Mouse (Mus musculus) midbrain, embryonic 10.5 days (tissue): ENCODE results near the gene Ttc13. TPM values are rescaled to one million over a fixed set of nuclear protein-coding genes. Genes with fewer than 3 reads are reported as not detected.

Experiments
- DNase-seq: peaks from one replicate; pipeline ENCODE4 v3.0.0-alpha.2; 2017; ENCODE audit warnings: low spot score
- H3K27ac ChIP-seq: fragments of 300-500 bp; sonication (generic); replicated peaks from 2 replicates; pipeline ENCODE4 v1.5.1; 2016; ENCODE audit warnings: mild to moderate bottlenecking
- H3K27me3 ChIP-seq: fragments of 300-500 bp; sonication (generic); 2 replicates; pipeline ENCODE4 v1.6.1; 2016; ENCODE audit warnings: low read depth, mild to moderate bottlenecking; ENCODE audit not compliant: poor library complexity, severe bottlenecking
- H3K36me3 ChIP-seq: fragments of 300-500 bp; sonication (generic); 2 replicates; pipeline ENCODE4 v1.6.1; 2016; ENCODE audit warnings: mild to moderate bottlenecking, moderate library complexity
- H3K4me1 ChIP-seq: fragments of 300-500 bp; sonication (generic); 2 replicates; pipeline ENCODE4 v1.6.1; 2016
- H3K4me3 ChIP-seq: fragments of 300-500 bp; sonication (generic); 2 replicates; pipeline ENCODE4 v1.5.1; 2016; ENCODE audit warnings: mild to moderate bottlenecking, moderate library complexity
- H3K9me3 ChIP-seq: fragments of 300-500 bp; sonication (generic); replicated peaks from 2 replicates; pipeline ENCODE4 v1.6.1; 2016; ENCODE audit warnings: mild to moderate bottlenecking
- WGBS: fragments of 180-500 bp; shearing (Covaris S2); methylation state at CpG from one replicate; pipeline ENCODE4 v1.1.7; 2016; 5-methylcytosine and 5-hydroxymethylcytosine counted together
- polyA plus RNA-seq: library from polyadenylated mRNA; unstranded; fragments of >200 nt; fragmentation: Nextera tagmentation; extraction: Ambion mirVana; gene quantifications from 2 replicates; pipeline ENCODE4 v1.2.1, GENCODE M21; 2016

The Ttc13 gene
- polyA plus RNA-seq, 1 experiment from 2014 or later, result 53.3 TPM

GRCm38 (mm10) chr8:124663874-124664230 lies 57.9 kb downstream of the Ttc13 start:
- no peaks in the 10 kb centered on the region for H3K36me3 ChIP-seq
- peaks cover 43% of the 10 kb centered on the region for H3K4me1 ChIP-seq
- H3K27me3 ChIP-seq, result no peaks in the 10 kb centered on the region
- WGBS, result 56% methylated on average over 4 of the region's 4 CpGs
- H3K9me3 ChIP-seq, result no peaks in the 10 kb centered on the region
- H3K27ac ChIP-seq, result peak overlapping the region; percentile 89
- H3K4me3 ChIP-seq, result peak overlapping the region; percentile 92
- no peak for DNase-seq

- DNase-seq, result peak; percentile 89
- peak within 1 kb of the TSS; percentile 92 for H3K4me3 ChIP-seq
- H3K4me1 ChIP-seq, result peaks cover 43% of the 10 kb centered on the region
- no peaks in the 10 kb centered on the region for H3K27me3 ChIP-seq
- H3K27ac ChIP-seq, result peak within 1 kb of the TSS; percentile 89
- H3K36me3 ChIP-seq, result no peaks in the 10 kb centered on the region
- no peaks in the 10 kb centered on the region for H3K9me3 ChIP-seq
- WGBS, result 1% methylated on average over 66 of the region's 69 CpGs
Measured at GRCm38 (mm10) chr8:124663112-124663873, 58.5 kb downstream of the Ttc13 start, which contains the start of gene 2310022B05Rik. TSS of gene 2310022B05Rik (minus strand) at chr8:124663369.

- Histone ChIP-seq H3K27ac (peak overlapping the region; percentile 89), H3K4me3 (peak overlapping the region; percentile 92), H3K4me1 (peaks cover 43% of the 10 kb centered on the region), H3K36me3 (0 out of 2 replicates have a peak, but pooled peaks cover 2% of the 10 kb centered on the region), H3K27me3 (no peaks in the 10 kb centered on the region), H3K9me3 (no peaks in the 10 kb centered on the region)
- WGBS, result 1% methylated on average over 49 of the region's 49 CpGs
- no peak for DNase-seq
Measured at GRCm38 (mm10) chr8:124662446-124663111, 59.2 kb downstream of the Ttc13 start.

GRCm38 (mm10) chr8:124661781-124662180 lies 60.0 kb downstream of the Ttc13 start:
- H3K4me3 ChIP-seq, result peak overlapping the region; percentile 92
- no peak for DNase-seq
- peaks cover 43% of the 10 kb centered on the region for H3K4me1 ChIP-seq
- H3K9me3 ChIP-seq, result no peaks in the 10 kb centered on the region
- H3K36me3 ChIP-seq, result 0 out of 2 replicates have a peak, but pooled peaks cover 3% of the 10 kb centered on the region
- H3K27me3 ChIP-seq, result no peaks in the 10 kb centered on the region
- peak overlapping the region; percentile 89; the same call in 1 of the 2 replicates for H3K27ac ChIP-seq
- WGBS, result 64% methylated on average over 9 of the region's 9 CpGs

- peaks cover 54% of the 10 kb centered on the region for H3K4me1 ChIP-seq
- no peak for DNase-seq
- no peak overlapping the region for H3K27ac ChIP-seq
Measured at GRCm38 (mm10) chr8:124658415-124658814, 63.4 kb downstream of the Ttc13 start.

GRCm38 (mm10) chr8:124657961-124658360 lies 63.8 kb downstream of the Ttc13 start:
- Histone ChIP-seq H3K27me3 (no peaks in the 10 kb centered on the region), H3K9me3 (no peaks in the 10 kb centered on the region), H3K27ac (no peak overlapping the region), H3K4me3 (no peak overlapping the region), H3K4me1 (peaks cover 54% of the 10 kb centered on the region), H3K36me3 (peaks cover 16% of the 10 kb centered on the region; the same call in 1 of the 2 replicates)
- 89% methylated on average over 7 of the region's 7 CpGs for WGBS
- DNase-seq, result no peak

More at GRCm38 (mm10) chr8:124658415-124658814, 63.4 kb downstream of the Ttc13 start:
- Histone ChIP-seq H3K27me3 (no peaks in the 10 kb centered on the region), H3K4me3 (no peak overlapping the region), H3K9me3 (no peaks in the 10 kb centered on the region), H3K36me3 (peaks cover 16% of the 10 kb centered on the region; the same call in 1 of the 2 replicates)
- WGBS, result 80% methylated on average over 2 of the region's 2 CpGs

GRCm38 (mm10) chr8:124653568-124654475 lies 68.0 kb downstream of the Ttc13 start:
- WGBS, result 67% methylated on average over 28 of the region's 28 CpGs
- Histone ChIP-seq H3K27me3 (no peaks in the 10 kb centered on the region), H3K27ac (no peak overlapping the region), H3K4me3 (no peak overlapping the region), H3K9me3 (no peaks in the 10 kb centered on the region), H3K36me3 (peaks cover 40% of the 10 kb centered on the region), H3K4me1 (peaks cover 26% of the 10 kb centered on the region)
- no peak for DNase-seq

- 37% methylated on average over 4 of the region's 4 CpGs for WGBS
- no peak for DNase-seq
Measured at GRCm38 (mm10) chr8:124652546-124652945, 69.2 kb downstream of the Ttc13 start.

GRCm38 (mm10) chr8:124651776-124652175 lies 70.0 kb downstream of the Ttc13 start:
- 92% methylated on average over 20 of the region's 20 CpGs for WGBS
- peaks cover 37% of the 10 kb centered on the region for H3K36me3 ChIP-seq

More at GRCm38 (mm10) chr8:124652546-124652945, 69.2 kb downstream of the Ttc13 start:
- Histone ChIP-seq H3K27me3 (no peaks in the 10 kb centered on the region), H3K36me3 (peaks cover 38% of the 10 kb centered on the region), H3K4me3 (no peak overlapping the region), H3K9me3 (no peaks in the 10 kb centered on the region), H3K4me1 (peaks cover 36% of the 10 kb centered on the region), H3K27ac (no peak overlapping the region)

GRCm38 (mm10) chr8:124648311-124648710 lies 73.5 kb downstream of the Ttc13 start:
- Histone ChIP-seq H3K4me1 (peaks cover 24% of the 10 kb centered on the region), H3K27ac (peak overlapping the region; percentile 76), H3K36me3 (peaks cover 30% of the 10 kb centered on the region), H3K4me3 (no peak overlapping the region), H3K9me3 (no peaks in the 10 kb centered on the region), H3K27me3 (no peaks in the 10 kb centered on the region)
- no peak for DNase-seq

More at GRCm38 (mm10) chr8:124651776-124652175, 70.0 kb downstream of the Ttc13 start:
- H3K4me1 ChIP-seq, result peaks cover 36% of the 10 kb centered on the region
- H3K4me3 ChIP-seq, result no peak overlapping the region
- DNase-seq, result no peak
- H3K27me3 ChIP-seq, result no peaks in the 10 kb centered on the region
- no peaks in the 10 kb centered on the region for H3K9me3 ChIP-seq
- no peak overlapping the region for H3K27ac ChIP-seq

- no peak overlapping the region for H3K4me3 ChIP-seq
- WGBS, result 88% methylated on average over 18 of the region's 18 CpGs
- no peaks in the 10 kb centered on the region for H3K27me3 ChIP-seq
- DNase-seq, result no peak
- peaks cover 13% of the 10 kb centered on the region for H3K4me1 ChIP-seq
- H3K9me3 ChIP-seq, result no peaks in the 10 kb centered on the region
- H3K36me3 ChIP-seq, result peaks cover 31% of the 10 kb centered on the region
- peak overlapping the region; percentile 52; the same call in 1 of the 2 replicates for H3K27ac ChIP-seq
Measured at GRCm38 (mm10) chr8:124643540-124644339, 78.0 kb downstream of the Ttc13 start.
